Mouse (Mus musculus) regulatory T cell (primary cell): ENCODE measurements at regions not wholly inside any gene's neighbourhood (a gene's known extent, or its start where the extent isn't known, plus 50 kb on each side); places are given as distances from the start of the nearest gene placed in this dataset.

Experiments used
- in situ Hi-C: fragments of 300-600 bp; cut with MboI, MseI; formaldehyde crosslinking; loops from one replicate; pipeline ENCODE4 v1.15.1; 2025; ENCODE audit warnings: high pct_unique_total_duplicates

DNA sequence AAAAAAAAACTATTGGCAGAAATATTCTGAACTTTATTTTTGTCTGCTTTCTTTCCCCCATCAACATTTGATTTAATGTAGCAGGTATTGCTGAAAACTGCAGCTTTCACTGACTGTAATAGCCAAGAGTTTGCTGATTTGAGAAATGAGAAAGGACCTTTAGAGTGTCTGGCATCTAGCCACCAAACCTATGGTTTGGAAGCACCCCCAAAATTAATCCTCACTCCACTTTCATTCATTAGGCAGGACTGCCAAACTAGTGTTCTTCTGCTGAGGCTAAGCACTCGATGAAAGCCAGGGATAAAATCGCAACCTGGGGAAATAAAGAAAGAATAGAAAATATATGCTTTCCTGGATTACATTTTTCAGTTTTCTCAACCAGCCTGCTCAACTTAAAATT is 320.4 kb downstream of the Atp6ap1l start:
- in situ Hi-C loops: no loop called here

GRCm38 (mm10) chr13:90575371-90575770 is 329.8 kb downstream of the Atp6ap1l start:
- in situ Hi-C loops: no loop called here

DNA sequence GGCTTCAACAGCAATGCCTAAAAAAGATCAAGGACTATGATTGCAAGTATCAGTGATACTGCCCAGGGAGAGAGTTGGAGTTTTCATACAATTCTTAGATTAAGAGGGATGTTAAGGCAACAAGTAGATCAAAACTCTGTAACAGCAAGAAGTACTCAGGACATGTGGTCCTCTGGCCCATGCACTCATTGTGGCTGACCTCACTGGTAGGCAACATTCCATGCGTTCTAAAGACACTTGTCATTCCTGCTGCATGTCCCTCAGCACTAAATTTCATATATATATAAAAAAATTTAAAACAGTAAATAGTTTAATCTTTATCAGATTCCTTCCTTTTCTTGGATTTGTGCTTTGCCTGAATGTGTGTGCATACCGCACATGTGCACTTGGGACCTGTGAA is 332.6 kb downstream of the Atp6ap1l start:
- in situ Hi-C loops: no loop called here

- in situ Hi-C loops: no loop called here
Observed at GRCm38 (mm10) chr13:90563183-90563840, 341.8 kb downstream of the Atp6ap1l start.

GRCm38 (mm10) chr13:90560095-90560494 is 345.1 kb downstream of the Atp6ap1l start:
- in situ Hi-C loops: no loop called here

DNA sequence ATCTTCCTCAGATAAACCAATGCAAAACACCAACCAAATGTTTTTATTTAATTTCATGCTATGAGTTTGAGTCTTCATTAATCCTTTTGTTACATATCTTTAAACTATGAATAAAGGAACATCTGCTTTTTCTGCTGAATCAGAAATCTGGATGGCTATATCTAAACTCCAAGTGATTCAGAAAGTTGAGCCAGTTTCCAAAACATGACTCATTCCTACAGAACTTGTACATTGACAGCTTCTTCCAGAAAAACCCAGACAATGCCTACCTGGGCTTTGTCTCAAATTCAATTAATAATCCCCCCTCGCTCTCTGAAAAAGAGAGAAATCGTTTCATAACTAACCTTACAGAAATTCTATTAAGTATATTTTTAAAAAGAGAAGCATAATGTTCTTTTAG is 345.7 kb downstream of the Atp6ap1l start:
- in situ Hi-C loops: no loop called here

DNA sequence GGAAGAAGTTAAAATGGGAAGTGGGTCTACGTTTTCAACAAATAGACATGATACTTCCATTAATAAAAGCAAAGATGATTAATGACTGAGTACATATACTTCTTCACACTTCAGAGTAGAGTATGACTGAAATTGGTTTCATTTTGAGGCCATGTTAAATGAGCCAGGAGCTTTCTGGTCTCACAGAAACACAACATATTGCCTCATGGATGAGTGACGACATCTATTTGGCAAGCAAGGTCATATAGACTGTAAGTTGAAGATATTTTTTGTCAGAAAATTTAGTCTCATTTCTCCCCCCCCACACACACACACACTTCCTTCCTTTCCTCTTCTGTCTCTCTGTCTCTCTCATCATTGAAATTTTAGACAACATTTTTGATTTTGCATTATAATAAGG is 354.0 kb downstream of the Atp6ap1l start:
- in situ Hi-C loops: no loop called here

DNA sequence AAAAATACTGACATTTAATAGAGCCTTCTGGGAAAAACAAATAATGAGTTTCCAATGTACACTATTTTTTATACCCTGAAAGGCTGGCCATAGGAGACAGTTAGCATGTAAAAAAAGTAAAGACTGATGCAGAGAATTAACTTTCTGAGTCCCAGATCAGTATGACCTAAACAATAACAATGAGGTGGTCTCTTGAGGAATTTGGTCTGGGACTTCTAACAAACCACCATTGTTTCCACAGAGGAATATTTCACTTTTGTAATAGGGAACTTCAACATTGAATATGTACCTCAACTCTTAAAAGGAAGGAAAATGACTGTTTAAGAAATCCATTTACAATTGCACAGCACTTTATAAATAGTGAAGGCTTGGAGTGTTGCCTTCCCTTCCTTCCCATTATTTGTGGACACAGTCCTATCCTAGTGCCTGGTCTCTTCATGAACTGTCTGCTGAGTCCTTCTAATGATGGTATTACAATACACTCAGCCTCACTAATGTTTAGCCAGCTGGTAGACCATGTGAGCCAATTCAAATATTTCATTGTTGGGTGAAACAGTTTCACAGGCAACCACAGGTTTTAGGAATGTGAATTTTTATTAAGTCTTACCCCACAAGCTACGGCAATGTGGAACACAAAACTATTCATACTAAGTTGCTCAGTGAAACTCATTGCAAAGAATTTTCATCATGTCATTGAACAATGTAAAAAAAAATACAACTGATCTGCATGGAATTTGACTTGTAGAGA is 358.7 kb downstream of the Atp6ap1l start:
- in situ Hi-C loops: no loop called here

GRCm38 (mm10) chr13:90545816-90546215 is 359.3 kb downstream of the Atp6ap1l start:
- in situ Hi-C loops: no loop called here

DNA sequence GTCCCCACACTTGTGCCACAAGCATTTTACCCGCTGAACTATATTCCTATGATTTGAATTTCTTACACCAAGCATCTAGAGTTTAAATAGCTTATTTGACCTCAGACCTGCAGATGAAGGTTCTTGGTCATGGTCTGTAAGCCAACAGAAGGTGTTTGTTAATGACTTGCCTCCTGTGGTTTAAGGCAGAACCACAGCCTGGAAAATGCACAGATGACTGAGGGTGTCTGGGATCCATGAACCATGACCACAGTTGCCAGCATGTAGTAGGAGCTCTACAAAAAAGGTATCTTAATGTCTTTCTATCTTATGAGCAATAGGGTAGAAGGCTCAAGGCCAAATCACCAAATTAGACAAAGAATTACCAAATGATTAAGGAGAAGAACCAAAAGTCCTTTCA is 367.6 kb downstream of the Atp6ap1l start:
- in situ Hi-C loops: loop anchor here (10.0 kb wide), 1 partner anchor 273 kb away; no protein-coding TSS in a partner anchor

- in situ Hi-C loops: no loop called here
Observed at GRCm38 (mm10) chr13:90526998-90527397, 378.2 kb downstream of the Atp6ap1l start.

DNA sequence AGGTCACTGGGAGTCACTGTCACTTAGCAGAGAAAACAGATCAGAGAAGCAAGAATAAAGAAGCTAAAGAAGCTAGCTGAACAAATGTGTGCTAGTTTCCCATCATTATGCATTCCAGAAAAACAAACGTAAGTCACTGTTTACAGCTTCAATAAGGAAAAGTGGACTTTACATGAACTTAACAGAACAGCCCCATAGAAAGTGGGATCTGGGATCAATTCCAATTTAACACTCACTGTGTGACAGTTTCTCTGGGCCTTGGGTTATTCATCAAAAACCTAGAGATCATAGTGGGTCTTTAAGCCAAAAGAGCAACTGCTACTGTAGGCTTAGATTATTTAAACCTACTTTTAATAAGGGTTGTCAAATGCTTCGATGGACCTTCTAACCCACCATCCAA is 379.4 kb downstream of the Atp6ap1l start:
- in situ Hi-C loops: no loop called here

GRCm38 (mm10) chr13:90521758-90522245 is 383.4 kb downstream of the Atp6ap1l start:
- in situ Hi-C loops: no loop called here

DNA sequence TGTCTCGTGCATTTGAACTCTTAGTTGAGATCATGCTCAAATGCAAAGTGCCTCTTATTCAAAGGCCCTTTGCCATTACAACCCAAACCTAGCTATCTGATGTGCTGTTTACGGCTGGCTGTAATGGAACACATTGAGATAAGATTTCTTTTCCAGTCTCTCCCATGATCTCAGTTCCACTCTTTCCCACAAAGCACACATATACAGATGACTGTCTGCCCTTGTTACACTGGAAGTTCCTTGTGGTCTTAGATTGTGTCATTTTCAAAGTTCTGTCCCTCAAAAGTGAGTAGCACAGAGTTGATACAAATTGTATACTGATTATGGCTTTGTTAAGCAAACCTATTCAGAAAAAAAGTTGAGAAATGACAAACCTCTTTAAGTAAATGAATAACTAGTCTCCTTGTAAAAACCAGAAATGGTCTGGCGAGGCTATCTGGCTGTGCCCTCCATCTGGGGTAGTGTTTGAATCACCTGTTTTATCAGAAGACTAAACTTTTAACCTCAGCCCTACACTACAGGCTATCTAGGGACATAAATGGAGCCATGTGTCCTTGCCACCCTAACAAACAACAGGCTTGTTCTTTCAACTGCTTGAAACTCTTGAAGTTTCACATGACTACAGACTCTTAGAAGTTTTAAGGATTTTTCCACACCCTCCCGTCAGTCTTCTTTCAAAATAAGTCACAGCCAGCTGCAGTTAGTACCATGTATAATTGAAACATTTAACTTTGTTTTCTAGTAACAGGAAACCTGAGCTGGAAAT is 384.0 kb downstream of the Atp6ap1l start:
- in situ Hi-C loops: no loop called here

DNA sequence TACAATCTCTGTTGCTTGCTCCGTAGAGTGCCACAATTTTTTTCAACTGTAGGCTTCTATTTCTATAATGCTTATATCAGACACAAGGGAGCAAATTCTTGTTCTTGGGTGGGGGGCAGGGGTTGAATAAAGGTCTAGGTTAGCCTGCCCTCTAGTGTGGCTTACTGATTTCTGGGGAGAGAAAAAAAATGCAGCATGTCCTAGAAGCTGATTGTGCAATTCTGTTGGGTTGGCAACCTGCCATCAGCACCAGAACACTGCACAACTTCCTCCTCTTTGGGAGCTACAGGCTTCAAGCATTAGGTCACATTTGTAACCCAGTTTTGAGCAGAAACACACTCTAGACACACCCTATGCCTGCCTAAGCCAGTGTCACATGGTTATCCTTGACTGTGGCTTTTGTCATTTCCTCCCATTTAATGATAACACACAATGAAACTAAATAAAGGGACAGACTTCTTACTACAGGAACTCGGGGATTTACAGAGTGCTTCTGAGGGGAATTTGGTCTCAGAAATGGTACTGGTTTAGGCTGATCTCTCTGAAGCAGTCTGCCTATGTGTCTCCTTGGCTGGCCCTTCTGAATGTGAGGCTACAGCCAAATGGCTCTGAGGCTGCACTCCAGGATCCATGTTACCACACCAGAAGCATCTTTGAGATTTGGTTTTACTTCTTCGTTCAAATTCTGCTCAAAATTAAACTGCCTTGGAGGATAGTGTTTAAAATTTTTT is 389.2 kb downstream of the Atp6ap1l start:
- in situ Hi-C loops: no loop called here

DNA sequence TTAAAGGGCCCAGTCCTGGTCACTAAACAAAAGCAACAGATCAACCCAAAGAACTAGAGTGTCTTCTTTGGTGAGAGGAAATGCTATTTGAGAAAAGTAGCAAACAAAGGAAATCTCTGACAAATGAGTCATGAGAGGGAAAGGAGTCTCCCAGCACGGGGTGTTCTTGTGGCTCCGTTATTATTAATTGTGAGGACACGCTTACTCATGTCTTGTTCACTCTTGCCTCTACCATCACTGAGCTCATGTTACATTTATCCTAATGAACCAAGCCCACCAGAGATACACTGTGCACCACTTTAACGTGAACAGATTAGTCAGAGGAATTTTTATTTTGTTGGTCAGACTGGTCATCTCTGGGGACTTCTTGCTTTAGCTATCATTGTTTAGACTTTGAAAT is 391.3 kb downstream of the Atp6ap1l start:
- in situ Hi-C loops: no loop called here

DNA sequence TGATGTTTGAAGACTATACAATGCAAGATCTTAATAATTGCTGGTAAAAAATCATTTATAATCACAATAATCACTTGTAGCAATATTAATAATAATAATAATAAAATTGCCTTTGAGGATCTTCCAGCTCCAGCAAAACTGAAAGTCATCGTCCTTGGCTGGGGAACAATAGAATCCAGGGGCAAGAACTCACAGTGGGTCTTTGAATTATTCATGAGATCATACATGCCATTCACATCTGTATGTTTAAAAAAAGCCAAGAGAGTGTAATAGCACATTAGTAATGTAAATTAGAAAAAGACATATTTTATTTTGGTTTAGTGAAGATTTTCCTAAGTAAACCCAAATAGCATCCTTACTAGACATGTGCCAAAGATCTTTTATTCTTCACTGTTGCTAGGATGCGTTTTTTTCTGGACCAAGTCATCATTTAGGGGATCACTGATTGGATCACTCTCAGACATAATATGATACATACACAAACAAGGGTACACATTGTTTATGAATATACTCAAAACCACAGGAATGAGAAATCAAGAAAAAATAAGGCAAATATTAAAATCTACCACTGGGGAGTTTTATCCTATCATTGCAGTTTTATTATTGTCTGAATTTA is 392.3 kb downstream of the Atp6ap1l start:
- in situ Hi-C loops: no loop called here

- in situ Hi-C loops: no loop called here
Observed at GRCm38 (mm10) chr13:90510479-90510878, 394.7 kb downstream of the Atp6ap1l start.

- in situ Hi-C loops: no loop called here
Observed at GRCm38 (mm10) chr13:90503188-90503587, 402.0 kb downstream of the Atp6ap1l start.

DNA sequence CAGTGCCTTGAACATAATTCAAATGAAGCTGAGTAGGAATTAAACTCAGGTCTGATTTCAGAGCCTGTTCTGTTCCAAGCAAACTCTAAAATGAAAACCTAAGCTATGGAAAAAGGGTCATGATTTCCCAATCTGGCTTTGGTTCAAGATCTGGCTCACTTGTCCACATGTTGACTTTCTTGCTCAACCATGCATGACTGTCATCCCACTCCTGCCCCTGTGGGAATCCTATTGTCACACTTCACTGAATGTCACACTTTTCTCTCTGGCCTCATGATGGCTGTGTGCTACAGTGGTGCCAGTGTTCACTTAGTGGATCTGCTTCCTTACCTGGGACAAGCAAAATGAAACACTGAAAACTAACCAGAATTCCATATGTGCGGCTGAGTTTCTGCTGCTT is 403.0 kb downstream of the Atp6ap1l start:
- in situ Hi-C loops: no loop called here

DNA sequence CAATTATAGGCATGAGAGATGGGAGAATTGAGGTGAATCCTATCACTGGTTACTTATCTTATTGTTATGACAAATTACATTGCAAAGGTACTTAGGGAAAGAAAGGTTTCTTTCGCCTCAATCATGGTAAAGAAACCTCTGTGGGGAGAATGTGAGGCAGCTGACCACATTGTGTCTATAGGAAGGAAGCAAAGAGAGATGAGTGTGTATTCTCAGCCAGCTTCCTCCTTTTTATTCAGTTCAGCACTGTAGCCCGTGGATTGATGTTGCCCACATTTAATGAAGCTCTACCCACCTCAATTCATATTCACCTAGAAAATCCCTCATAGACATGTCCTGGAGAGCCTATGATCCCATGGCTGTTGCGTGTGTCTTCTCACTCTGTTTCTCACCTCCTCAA is 406.2 kb downstream of the Atp6ap1l start:
- in situ Hi-C loops: no loop called here
